Mouse (Mus musculus) intestine, embryonic 16.5 days (tissue): ENCODE measurements around the gene Agbl2. TPM values are rescaled to one million over a fixed set of nuclear protein-coding genes. Genes with fewer than 3 reads are reported as not detected.

Experiments
- ATAC-seq: fragments of 200-750 bp; cut with Nextera tagmentation; 2 replicates; pipeline ENCODE4 v1.8.0; 2017; ENCODE audit warnings: moderate TSS enrichment, moderate library complexity
- H3K27ac ChIP-seq: fragments of 300-500 bp; sonication (generic); 2 replicates; pipeline ENCODE4 v1.5.1; 2014; ENCODE audit warnings: mild to moderate bottlenecking, low read length
- H3K27me3 ChIP-seq: fragments of 300-500 bp; sonication (generic); replicated peaks from 2 replicates; pipeline ENCODE4 v1.6.1; 2014; ENCODE audit warnings: low read length, control low read depth, mixed read lengths; ENCODE audit not compliant: control insufficient read depth, insufficient read depth
- H3K36me3 ChIP-seq: fragments of 300-500 bp; sonication (generic); 2 replicates; pipeline ENCODE4 v1.6.1; 2014; ENCODE audit warnings: low read length, control low read depth; ENCODE audit not compliant: control insufficient read depth, insufficient read depth
- H3K4me1 ChIP-seq: fragments of 300-500 bp; sonication (generic); 2 replicates; pipeline ENCODE4 v1.6.1; 2014; ENCODE audit warnings: low read length, control low read depth, mixed read lengths; ENCODE audit not compliant: control insufficient read depth, insufficient read depth
- H3K4me2 ChIP-seq: fragments of 300-500 bp; sonication (generic); 2 replicates; pipeline ENCODE4 v1.6.1; 2014; ENCODE audit warnings: low read depth, low read length, control low read depth
- H3K4me3 ChIP-seq: fragments of 300-500 bp; sonication (generic); 2 replicates; pipeline ENCODE4 v1.5.1; 2014; ENCODE audit warnings: mild to moderate bottlenecking, low read length
- H3K9ac ChIP-seq: fragments of 300-500 bp; sonication (generic); 2 replicates; pipeline ENCODE4 v1.6.1; 2014; ENCODE audit warnings: low read depth, low read length
- H3K9me3 ChIP-seq: fragments of 300-500 bp; sonication (generic); 2 replicates; pipeline ENCODE4 v1.6.1; 2016; ENCODE audit warnings: low read length, control low read depth; ENCODE audit not compliant: control insufficient read depth
- WGBS: fragments of 180-500 bp; shearing (Covaris S2); extraction: QIAGEN DNeasy Blood & Tissue Kit; methylation state at CpG from one replicate; pipeline ENCODE4 v1.1.7; 2014; 5-methylcytosine and 5-hydroxymethylcytosine counted together
- polyA plus RNA-seq: library from polyadenylated mRNA; unstranded; fragments of >200 nt; fragmentation: Nextera tagmentation; extraction: Ambion mirVana; gene quantifications from 2 replicates; pipeline ENCODE4 v1.2.1, GENCODE M21; 2015

Agbl2 gene
- 0.48 and 0.50 TPM in 2 replicates for polyA plus RNA-seq

- Histone ChIP-seq H3K36me3 (peaks cover 12% of the 10 kb centered on the region), H3K27ac (no peak within 1 kb of the TSS), H3K9ac (peak within 1 kb of the TSS; percentile 66), H3K4me3 (peak within 1 kb of the TSS; percentile 52), H3K9me3 (no peaks in the 10 kb centered on the region), H3K4me1 (peaks cover 14% of the 10 kb centered on the region), H3K27me3 (0 out of 2 replicates have a peak, but pooled peaks cover 3% of the 10 kb centered on the region), H3K4me2 (peak within 1 kb of the TSS; percentile 92)
- peak; percentile 64 for ATAC-seq
- 3% methylated on average over 11 of the region's 11 CpGs for whole genome bisulfite sequencing
These were observed at the start of gene Agbl2 for GRCm38 (mm10) chr2:90782458-90782857. Gene Agbl2 (plus strand): TSS chr2:90782727.

GRCm38 (mm10) chr2:90735326-90735725, 47.2 kb upstream of the Agbl2 start:
- no peak overlapping the region for H3K27ac ChIP-seq
- H3K4me1 ChIP-seq = no peaks in the 10 kb centered on the region
- H3K27me3 ChIP-seq = no peaks in the 10 kb centered on the region
- no peak overlapping the region for H3K4me2 ChIP-seq
- no peak overlapping the region for H3K9ac ChIP-seq
- no peak for ATAC-seq
- no peaks in the 10 kb centered on the region for H3K9me3 ChIP-seq
- no peak overlapping the region for H3K4me3 ChIP-seq
- 90% methylated on average over 11 of the region's 11 CpGs for WGBS
- peaks cover 3% of the 10 kb centered on the region for H3K36me3 ChIP-seq

- no peak overlapping the region for H3K9ac ChIP-seq
- peaks cover 3% of the 10 kb centered on the region; the same call in 1 of the 2 replicates for H3K36me3 ChIP-seq
- 90% methylated on average over 3 of the region's 3 CpGs for WGBS
- no peak overlapping the region for H3K27ac ChIP-seq
- H3K9me3 ChIP-seq = no peaks in the 10 kb centered on the region
- no peak overlapping the region for H3K4me2 ChIP-seq
- no peaks in the 10 kb centered on the region for H3K27me3 ChIP-seq
- H3K4me1 ChIP-seq = no peaks in the 10 kb centered on the region
- H3K4me3 ChIP-seq = no peak overlapping the region
- ATAC-seq = no peak
These were observed 43.7 kb upstream of the Agbl2 start for GRCm38 (mm10) chr2:90738801-90739200.

- H3K4me3 ChIP-seq = no peak overlapping the region
- no peaks in the 10 kb centered on the region for H3K27me3 ChIP-seq
- H3K36me3 ChIP-seq = peaks cover 3% of the 10 kb centered on the region; the same call in 1 of the 2 replicates
- WGBS = 93% methylated on average over 3 of the region's 3 CpGs
- no peak overlapping the region for H3K27ac ChIP-seq
- H3K4me1 ChIP-seq = no peaks in the 10 kb centered on the region
- H3K9ac ChIP-seq = no peak overlapping the region
- ATAC-seq = no peak
- no peak overlapping the region for H3K4me2 ChIP-seq
- H3K9me3 ChIP-seq = no peaks in the 10 kb centered on the region
These were observed 43.2 kb upstream of the Agbl2 start for GRCm38 (mm10) chr2:90739327-90739726.

GRCm38 (mm10) chr2:90739921-90740320, 42.6 kb upstream of the Agbl2 start:
- H3K4me1 ChIP-seq = no peaks in the 10 kb centered on the region
- no peak overlapping the region for H3K4me3 ChIP-seq
- no peak overlapping the region for H3K9ac ChIP-seq
- peaks cover 3% of the 10 kb centered on the region; the same call in 1 of the 2 replicates for H3K36me3 ChIP-seq
- no peaks in the 10 kb centered on the region for H3K27me3 ChIP-seq
- H3K4me2 ChIP-seq = no peak overlapping the region
- H3K27ac ChIP-seq = no peak overlapping the region
- no peaks in the 10 kb centered on the region for H3K9me3 ChIP-seq
- peak; percentile 70 for ATAC-seq
- WGBS = 76% methylated on average over 5 of the region's 5 CpGs

- no peaks in the 10 kb centered on the region for H3K27me3 ChIP-seq
- ATAC-seq = 0 out of 2 replicates have a peak, but pooled peaks have one; percentile 0
- no peaks in the 10 kb centered on the region for H3K9me3 ChIP-seq
- WGBS = 55% methylated on average over 12 of the region's 12 CpGs
- peaks cover 6% of the 10 kb centered on the region for H3K4me1 ChIP-seq
- peak overlapping the region; percentile 81 for H3K27ac ChIP-seq
- H3K4me3 ChIP-seq = peak overlapping the region; percentile 40
- H3K4me2 ChIP-seq = peak overlapping the region; percentile 60
- H3K36me3 ChIP-seq = no peaks in the 10 kb centered on the region
- H3K9ac ChIP-seq = peak overlapping the region; percentile 50
These were observed 38.1 kb upstream of the Agbl2 start for GRCm38 (mm10) chr2:90744285-90745052.

- Histone ChIP-seq H3K27ac (peak within 1 kb of the TSS; percentile 97), H3K4me2 (peak within 1 kb of the TSS; percentile 67), H3K27me3 (no peaks in the 10 kb centered on the region), H3K4me3 (peak within 1 kb of the TSS; percentile 88), H3K4me1 (peaks cover 10% of the 10 kb centered on the region), H3K9me3 (no peaks in the 10 kb centered on the region), H3K9ac (peak within 1 kb of the TSS; percentile 97), H3K36me3 (no peaks in the 10 kb centered on the region)
- WGBS = under 1% methylated on average over 43 of the region's 44 CpGs
- ATAC-seq = peak; percentile 99
These were observed 37.4 kb upstream of the Agbl2 start, which contains the start of gene Fnbp4 for GRCm38 (mm10) chr2:90745053-90745678. Gene Fnbp4 (plus strand): TSS chr2:90745370.

- Histone ChIP-seq H3K9me3 (no peaks in the 10 kb centered on the region), H3K27ac (peak overlapping the region; percentile 97), H3K4me3 (peak overlapping the region; percentile 88), H3K4me2 (peak overlapping the region; percentile 67), H3K9ac (peak overlapping the region; percentile 97), H3K4me1 (peaks cover 10% of the 10 kb centered on the region), H3K36me3 (no peaks in the 10 kb centered on the region), H3K27me3 (no peaks in the 10 kb centered on the region)
- peak; percentile 62 for ATAC-seq
- WGBS = under 1% methylated on average over 54 of the region's 54 CpGs
These were observed 36.6 kb upstream of the Agbl2 start for GRCm38 (mm10) chr2:90745740-90746537.

- no peak for ATAC-seq
- Histone ChIP-seq H3K4me1 (peaks cover 10% of the 10 kb centered on the region), H3K9me3 (no peaks in the 10 kb centered on the region), H3K9ac (peak overlapping the region; percentile 97), H3K4me3 (peak overlapping the region; percentile 88), H3K27me3 (no peaks in the 10 kb centered on the region), H3K36me3 (no peaks in the 10 kb centered on the region; the same call in 1 of the 2 replicates), H3K27ac (no peak overlapping the region), H3K4me2 (peak overlapping the region; percentile 67)
- 10% methylated on average over 4 of the region's 4 CpGs for WGBS
These were observed 36.0 kb upstream of the Agbl2 start for GRCm38 (mm10) chr2:90746538-90746865.
